Mouse (Mus musculus): Measurements from ENCODE around the gene Pdzrn4.

- TF ChIP-seq CTCF (IDR thresholded peaks at IDR 0.05; ENCODE audit: low read depth) (no peak), EP300 (IDR thresholded peaks at IDR 0.05; ENCODE audit: low read depth) (no peak)
These were observed 174.5 kb downstream of the Pdzrn4 start for GRCm38 (mm10) chr15:92571244-92571539.
